Mouse (Mus musculus) bone marrow macrophage, adult 2 months (primary cell): ENCODE measurements around the gene Podxl2.

ENCODE experiments used
- CTCF ChIP-seq: IDR thresholded peaks from 2 replicates; pipeline ENCODE4 v1.5.1; 2012; ENCODE audit warnings: low read depth, mild to moderate bottlenecking, low read length, moderate library complexity
- POLR2A ChIP-seq: IDR thresholded peaks from 2 replicates; pipeline ENCODE4 v1.6.1; 2012; ENCODE audit warnings: mild to moderate bottlenecking, low read depth, low read length, borderline replicate concordance

GRCm38 (mm10) chr6:88901471-88901870 is 26.6 kb upstream of the Podxl2 start:
- TF ChIP-seq CTCF (no peak), POLR2A (no peak)
